Mouse (Mus musculus): ENCODE data around the gene Farsa. TPM values are rescaled to one million over a fixed set of nuclear protein-coding genes. Genes with fewer than 3 reads are reported as not detected.
"Not testable (repeated sequence)": the region's sequence is repeated elsewhere in the genome, so short reads cannot be mapped to it uniquely, and the experiment has no call there.

Farsa gene
- 10 to 100 TPM; 50.1 to 51.6 TPM for total RNA-seq (2021)
- long read RNA-seq, experiment 1, transcript Farsa-201 (13 exons, 1,826 nt), result major isoform, 48 of 64 reads
- long read RNA-seq, experiment 1, partial matches to known transcripts, result 1 of 64 reads
- long read RNA-seq, experiment 1, other reads (novel, unspliced or antisense), result 13 of 64 reads
- long read RNA-seq, experiment 2, transcript Farsa-201 (13 exons, 1,826 nt), result major isoform, 36 of 45 reads
- long read RNA-seq, experiment 2, partial matches to known transcripts, result 1 of 45 reads
- long read RNA-seq, experiment 2, other reads (novel, unspliced or antisense), result 7 of 45 reads

DNA sequence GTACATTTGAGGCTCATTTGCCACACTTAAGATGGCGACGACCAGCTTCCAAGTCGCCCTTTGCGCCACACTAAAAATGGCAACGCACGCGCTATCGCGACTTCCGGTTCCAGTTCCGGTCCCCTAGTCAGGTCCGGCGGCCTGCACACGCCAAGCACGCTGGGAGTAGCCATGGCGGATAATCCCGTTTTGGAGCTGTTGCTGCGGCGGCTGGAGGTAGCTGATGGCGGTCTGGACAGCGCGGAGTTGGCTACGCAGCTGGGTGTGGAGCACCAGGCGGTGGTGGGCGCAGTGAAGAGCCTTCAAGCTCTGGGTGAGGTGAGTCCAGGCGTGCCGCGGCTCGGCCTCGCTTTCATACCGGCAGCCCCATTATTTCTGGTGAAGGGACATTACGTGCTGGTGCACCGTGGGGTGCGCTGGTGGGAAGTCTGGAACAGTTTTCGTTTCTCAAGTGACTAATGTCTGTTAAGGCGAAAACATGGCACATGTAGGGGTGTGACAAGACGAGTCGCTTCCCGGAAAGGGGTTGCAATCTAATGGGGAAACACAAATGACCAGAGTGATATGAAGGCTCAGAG, at the start of gene Farsa:
Gene Farsa (plus strand): TSS at position 126 of the 578 bp plus-strand sequence.
- DNase-seq (ENCODE audit: low spot score in 2 of 2), result peak; percentile 95
- intact Hi-C loops (cut with DNase I), result no loop called here

DNA sequence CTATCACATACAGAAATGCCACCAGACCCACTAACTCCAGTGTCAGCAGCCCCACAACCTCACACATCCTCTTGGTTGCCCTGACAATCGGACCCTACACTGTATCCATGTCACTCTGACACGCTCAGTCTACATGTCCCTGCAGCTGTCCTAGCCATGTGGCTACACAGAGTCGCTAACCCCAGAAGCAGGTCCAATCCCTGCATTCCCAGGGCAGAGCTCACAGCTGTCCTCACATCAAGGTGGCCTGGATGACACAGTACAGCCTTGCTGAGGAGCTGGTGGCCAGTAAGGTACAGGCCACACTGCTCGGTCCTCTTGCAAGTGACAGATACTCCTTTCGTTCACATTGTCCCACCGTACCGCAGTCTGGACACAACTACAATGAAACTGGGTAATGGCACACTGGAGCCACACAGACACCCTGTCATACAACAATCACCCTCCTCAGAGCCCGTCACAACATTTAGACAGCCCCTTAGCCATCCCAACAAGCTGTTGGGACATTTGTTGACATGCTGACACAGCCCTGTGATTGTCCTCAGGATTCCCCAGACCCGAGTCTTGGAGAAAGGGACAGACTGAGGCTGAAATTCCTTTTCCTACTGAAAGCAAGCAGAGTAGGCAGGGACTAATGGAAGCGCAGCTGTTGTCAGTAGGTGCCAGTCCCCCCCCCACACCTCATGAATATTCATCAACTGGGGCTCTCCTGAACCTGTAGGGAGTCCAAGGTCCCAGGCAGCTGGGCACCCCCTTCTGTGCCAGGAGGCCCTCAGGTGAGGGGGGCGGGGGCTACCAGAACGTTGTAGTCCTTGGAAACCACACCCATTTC, 47.5 kb upstream of the Farsa start:
- intact Hi-C loops (cut with DNase I), result no loop called here
- DNase-seq (ENCODE audit: low spot score in 2 of 2), result no peak

DNA sequence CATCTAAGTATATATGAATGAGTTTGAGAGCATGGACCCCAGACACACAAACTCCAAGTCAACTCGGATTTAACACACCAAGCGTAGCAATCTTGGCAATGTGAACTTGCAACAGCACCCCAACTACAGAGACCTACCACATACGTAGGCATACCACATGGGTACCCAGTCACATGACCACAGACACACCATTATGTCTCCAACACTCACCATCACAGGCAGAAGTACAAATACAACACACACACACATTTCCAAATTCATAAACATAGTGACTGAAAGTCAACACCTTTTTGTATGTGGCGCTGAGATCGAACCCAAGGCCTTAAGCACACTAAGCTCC, 46.9 kb upstream of the Farsa start:
- intact Hi-C loops (cut with DNase I), result loop anchor here (1.0 to 5.0 kb wide), 2 partner anchors 73 to 218 kb away; no protein-coding TSS in a partner anchor
- no peak for DNase-seq (ENCODE audit: low spot score in 2 of 2)

GRCm38 (mm10) chr8:84810896-84811295, 45.9 kb upstream of the Farsa start:
- DNase-seq (ENCODE audit: low spot score in 2 of 2), result peak; percentile 98
- intact Hi-C loops (cut with DNase I), result loop anchor here (1.0 to 5.0 kb wide), 2 partner anchors 74 to 219 kb away; no protein-coding TSS in a partner anchor

GRCm38 (mm10) chr8:84811303-84811702, 45.5 kb upstream of the Farsa start:
- DNase-seq (ENCODE audit: low spot score in 2 of 2), result no peak
- intact Hi-C loops (cut with DNase I), result loop anchor here (5.0 kb wide), 1 partner anchor 219 kb away; no protein-coding TSS in a partner anchor

DNA sequence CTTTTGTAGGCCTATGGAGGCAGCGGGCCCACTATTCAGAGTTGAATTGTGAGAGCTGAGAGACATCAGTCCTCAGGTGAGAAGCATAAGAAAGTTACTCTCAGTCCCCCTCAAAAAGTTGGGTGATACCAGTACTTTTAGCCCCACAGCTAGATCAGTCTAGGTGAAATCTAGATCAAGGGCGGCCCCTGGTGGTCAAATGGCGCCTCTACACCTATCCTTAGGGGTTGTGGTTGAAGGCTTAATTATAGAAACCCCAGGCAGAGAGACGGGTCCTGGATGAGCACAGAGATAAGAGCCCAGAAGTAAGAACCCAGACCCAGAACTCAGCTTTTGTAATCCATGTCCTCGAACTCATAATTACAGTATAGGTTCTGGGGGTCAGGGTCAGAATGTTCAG, 43.7 kb upstream of the Farsa start:
- intact Hi-C loops (cut with DNase I), result loop anchor here (1.0 to 5.0 kb wide), 3 partner anchors 104 to 221 kb away; no protein-coding TSS in a partner anchor
- peak; percentile 87 to 90 for DNase-seq (ENCODE audit: low spot score in 2 of 2)

- peak in 1 of 2 experiments; percentile 69 for DNase-seq (ENCODE audit: low spot score in 2 of 2)
- intact Hi-C loops (cut with DNase I), result loop anchor here (1.0 to 5.0 kb wide), 3 partner anchors 105 to 222 kb away; no protein-coding TSS in a partner anchor
These were observed 43.0 kb upstream of the Farsa start for GRCm38 (mm10) chr8:84813830-84814229.

GRCm38 (mm10) chr8:84814240-84814554, 42.6 kb upstream of the Farsa start:
- intact Hi-C loops (cut with DNase I), result loop anchor here (5.0 kb wide), 1 partner anchor 222 kb away; no protein-coding TSS in a partner anchor
- DNase-seq (ENCODE audit: low spot score in 2 of 2), result no peak

GRCm38 (mm10) chr8:84814555-84815441, 42.0 kb upstream of the Farsa start:
- DNase-seq (ENCODE audit: low spot score in 2 of 2), result no peak
- intact Hi-C loops (cut with DNase I), result loop anchor here (5.0 kb wide), 2 partner anchors 177 to 222 kb away; no protein-coding TSS in a partner anchor

GRCm38 (mm10) chr8:84815547-84815946, 41.2 kb upstream of the Farsa start:
- intact Hi-C loops (cut with DNase I), result loop anchor here (5.0 kb wide), 1 partner anchor 178 kb away; no protein-coding TSS in a partner anchor
- peak; percentile 97 to 98 for DNase-seq (ENCODE audit: low spot score in 2 of 2)

GRCm38 (mm10) chr8:84816117-84816516, 40.7 kb upstream of the Farsa start:
- intact Hi-C loops (cut with DNase I), result loop anchor here (5.0 kb wide), 1 partner anchor 179 kb away; no protein-coding TSS in a partner anchor
- DNase-seq (ENCODE audit: low spot score in 2 of 2), result no peak

DNA sequence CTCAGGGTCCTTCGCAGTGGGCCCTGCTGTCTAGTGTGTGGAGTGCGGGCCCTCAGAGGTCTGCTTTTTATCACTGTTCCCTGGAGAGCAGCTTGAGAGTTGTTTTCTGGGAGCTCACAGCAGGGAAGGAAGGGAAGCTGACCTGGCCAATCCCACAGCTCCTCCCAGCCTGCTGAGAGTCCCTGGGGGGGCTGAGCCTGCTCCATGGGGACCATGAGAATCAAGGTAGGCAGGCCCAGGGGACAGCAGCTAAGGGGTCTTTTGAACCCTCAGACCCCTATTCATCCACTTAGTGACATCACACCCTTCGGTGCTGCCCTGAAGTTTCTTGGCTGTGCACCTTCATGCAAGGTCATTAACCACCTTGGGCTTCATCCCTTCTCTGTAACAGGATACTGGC, 34.1 kb upstream of the Farsa start, which contains the start of gene Dand5:
Gene Dand5 (minus strand): TSS at position 101 of the 400 bp plus-strand sequence.
- DNase-seq (ENCODE audit: low spot score in 2 of 2), result no peak
- intact Hi-C loops (cut with DNase I), result no loop called here

GRCm38 (mm10) chr8:84823653-84824052, 33.1 kb upstream of the Farsa start:
- intact Hi-C loops (cut with DNase I), result no loop called here
- DNase-seq (ENCODE audit: low spot score in 2 of 2), result peak; percentile 68 to 76

- intact Hi-C loops (cut with DNase I), result no loop called here
- DNase-seq (ENCODE audit: low spot score in 2 of 2), result no peak
These were observed 31.2 kb upstream of the Farsa start for GRCm38 (mm10) chr8:84825636-84826035.

- DNase-seq (ENCODE audit: low spot score in 2 of 2); intact Hi-C loops (cut with DNase I): not testable (repeated sequence)
These were observed 30.3 kb upstream of the Farsa start for GRCm38 (mm10) chr8:84826518-84826917.

DNA sequence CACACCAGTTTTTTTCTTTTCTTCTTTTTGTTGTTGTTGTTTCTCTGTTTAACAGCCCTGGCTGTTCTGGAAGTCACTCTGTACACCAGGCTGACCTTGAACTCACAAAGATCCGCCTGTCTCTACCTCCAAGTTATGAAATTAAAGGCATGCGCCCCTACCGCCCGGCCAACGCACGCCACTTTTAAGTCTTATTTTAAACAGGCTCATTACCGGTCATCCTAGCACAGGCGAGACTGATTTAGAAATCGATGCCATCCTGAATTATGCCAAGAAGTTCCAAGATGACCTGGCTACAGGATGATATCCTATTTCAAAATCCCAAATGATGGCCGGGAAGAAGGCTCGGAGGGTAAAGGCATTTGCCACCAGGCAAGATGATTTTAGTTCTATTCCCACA, 25.3 kb upstream of the Farsa start, which contains the start of gene Gadd45gip1:
Gene Gadd45gip1 (plus strand): TSS at position 33 of the 400 bp plus-strand sequence.
- intact Hi-C loops (cut with DNase I), result no loop called here
- no peak for DNase-seq (ENCODE audit: low spot score in 2 of 2)

GRCm38 (mm10) chr8:84832034-84832717, 24.6 kb upstream of the Farsa start:
- intact Hi-C loops (cut with DNase I), result no loop called here

More at GRCm38 (mm10) chr8:84832034-84832717, 24.6 kb upstream of the Farsa start:
- peak; percentile 67 to 79 for DNase-seq (ENCODE audit: low spot score in 2 of 2)

All from left cerebral cortex, postnatal 14 days (tissue).